ENCODE assay signal across 16 mouse cellular contexts in the genomic region with DNA sequence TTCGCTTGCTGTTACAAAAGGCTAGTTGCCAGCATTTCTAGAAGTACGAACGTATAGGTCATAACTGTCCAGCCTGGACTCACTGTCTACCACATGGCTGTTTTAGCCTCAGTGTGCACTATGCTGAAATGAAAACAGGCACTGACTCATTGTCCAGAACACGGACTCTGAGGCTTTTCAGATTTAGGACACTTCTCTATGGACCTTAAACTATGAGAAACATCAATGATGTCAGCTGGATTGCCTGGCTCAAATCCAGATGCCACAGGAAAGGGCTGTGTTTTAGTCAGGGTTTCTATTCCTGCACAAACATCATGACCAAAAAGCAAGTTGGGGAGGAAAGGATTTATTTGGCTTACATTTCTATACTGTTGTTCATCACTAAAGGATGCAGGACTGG. TPM values are rescaled to one million over a fixed set of nuclear protein-coding genes. Genes with fewer than 3 reads are reported as not detected.
A peak's percentile ranks its signal among the peaks of the same experiment; 100 is the strongest.
DNase-seq lines count a peak whose midpoint lies in the region; TF ChIP-seq lines count a peak whose summit lies in the region.
"Had no signal": no experiment of that assay in that cellular context is flagged by ENCODE, and none has a peak within 500 bp of the region (broad histone marks: within the 10 kb centered on the region; RNA-seq: fewer than 3 reads in every experiment).

No protein-coding gene starts in this region.

- H3K4me3 ChIP-seq in lung, adult 2 months (replicated peaks; ENCODE audit: extremely low read depth, low read depth, low read length) = no peak overlapping the region
- H3K4me3 ChIP-seq in left cerebral cortex, adult 2 months = no peak overlapping the region
- H3K4me3 ChIP-seq: erythroblast, embryonic 14.5 days; hindbrain, embryonic 12.5 days; liver, embryonic 13.5 days had no signal

- 52% methylated on average over 4 of the region's 4 CpGs for WGBS in lung, adult 2 months

- no peak for TF ChIP-seq CTCF in lung, adult 2 months (IDR thresholded peaks at IDR 0.05; ENCODE audit: insufficient read depth, low read length)
- no peak for TF ChIP-seq CTCF in left cerebral cortex, adult 2 months (IDR thresholded peaks at IDR 0.05)

- peaks cover 4% of the 10 kb centered on the region; the same call in 1 of the 2 replicates for H3K4me1 ChIP-seq in lung, adult 2 months (ENCODE audit: control insufficient read depth, insufficient read depth, low read length)
- H3K4me1 ChIP-seq: hindbrain, embryonic 12.5 days had no signal

- no peak overlapping the region for H3K27ac ChIP-seq in left cerebral cortex, adult 2 months
- H3K27ac ChIP-seq: hindbrain, embryonic 12.5 days; kidney, postnatal 0 days; liver, embryonic 13.5 days had no signal

- TF ChIP-seq POLR2A in lung, adult 2 months (IDR thresholded peaks at IDR 0.05; ENCODE audit: borderline replicate concordance, extremely low read depth, low read depth, low read length) = no peak

- intact Hi-C loops in heart, postnatal 25 days (cut with DNase I) = no loop called here
- intact Hi-C loops in left cerebral cortex, postnatal 14 days (cut with DNase I) = no loop called here
- intact Hi-C loops in left cerebral cortex, adult 2 months (cut with DNase I) = no loop called here

- peak; percentile 26 for DNase-seq in heart, adult 8-10 months (ENCODE audit: low spot score)
- DNase-seq in heart, postnatal 25 days (ENCODE audit: low spot score) = no peak
- DNase-seq in lung, postnatal 10 days = peak; percentile 19
- DNase-seq in lung, adult 2 months = no peak
- DNase-seq in brain, adult 2 months (ENCODE audit: low read depth, low spot score) = peak; percentile 29
- no peak for DNase-seq in left cerebral cortex, postnatal 14 days (ENCODE audit: low spot score in 2 of 2)
- no peak for DNase-seq in left cerebral cortex, adult 2 months (ENCODE audit: extremely low spot score in 1 of 2, low spot score in 2 of 2)
- no peak for DNase-seq in layer of hippocampus, postnatal 25 days (ENCODE audit: extremely low spot score in 1 of 2, low spot score in 1 of 2)
- DNase-seq: cerebellum, adult 2 months; liver, embryonic 13.5 days; right cerebral cortex, postnatal 14 days; thymus, adult 18-20 months had no signal

RNA-seq across cellular contexts. Expression of gene Ankib1, which starts 15.2 kb away (rescaled TPM):
- 10 to 100 TPM; 19.1 to 25.8 (median 23.2) TPM for total RNA-seq in heart, adult 8-10 months (2022)
- total RNA-seq in heart, postnatal 25 days (2021) = 10 to 100 TPM; 21.0 to 25.8 TPM
- 6.5 and 7.9 TPM in 2 replicates for polyA plus RNA-seq in lung, adult 2 months (2012; rRNA removed)
- 10 to 100 TPM; 67.2 to 68.3 TPM for total RNA-seq in left cerebral cortex, postnatal 14 days (2021)
- 100 to 1,000 TPM; 116 to 124 TPM for total RNA-seq in left cerebral cortex, adult 2 months (2021)
- 10 to 100 TPM; 82.0 to 92.3 TPM for total RNA-seq in layer of hippocampus, postnatal 25 days (2021)

RNA-seq across cellular contexts. Expression of gene Krit1, which starts 15.4 kb away (rescaled TPM):
- total RNA-seq in heart, adult 8-10 months (2022) = 10 to 100 TPM; 27.5 to 32.2 (median 31.1) TPM
- 10 to 100 TPM; 31.5 to 32.5 TPM for total RNA-seq in heart, postnatal 25 days (2021)
- polyA plus RNA-seq in lung, adult 2 months (2012; rRNA removed) = 5.9 and 10.3 TPM in 2 replicates
- 10 to 100 TPM; 41.3 to 43.3 TPM for total RNA-seq in left cerebral cortex, postnatal 14 days (2021)
- 10 to 100 TPM; 56.3 to 66.4 TPM for total RNA-seq in left cerebral cortex, adult 2 months (2021)
- 10 to 100 TPM; 44.0 to 54.2 TPM for total RNA-seq in layer of hippocampus, postnatal 25 days (2021)

RNA-seq across cellular contexts. Expression of gene Lrrd1, which starts 57.4 kb away (rescaled TPM):
- under 1 TPM in 2 of 4 experiments, not detected in 2; 0.12 to 0.19 TPM for total RNA-seq in heart, adult 8-10 months (2022)
- not detected for total RNA-seq in heart, postnatal 25 days (2021)
- 0.04 and 0.07 TPM in 2 replicates for polyA plus RNA-seq in lung, adult 2 months (2012; rRNA removed)
- not detected for total RNA-seq in left cerebral cortex, postnatal 14 days (2021)
- under 1 TPM; 0.14 to 0.23 TPM for total RNA-seq in left cerebral cortex, adult 2 months (2021)
- under 1 TPM; 0.20 to 0.23 TPM for total RNA-seq in layer of hippocampus, postnatal 25 days (2021)
- polyA plus RNA-seq: erythroblast, embryonic 14.5 days; gonadal fat pad, adult 2 months; kidney, postnatal 0 days; liver, embryonic 13.5 days had no signal

Comparison
In these comparisons a context has a peak if more than half of its experiments do, and no peak if none do; other contexts are left out.
1. DNase-seq: peak in heart, adult 8-10 months (single experiment), lung, postnatal 10 days (single experiment) and brain, adult 2 months (single experiment); none in heart, postnatal 25 days (single experiment), lung, adult 2 months (single experiment), left cerebral cortex, postnatal 14 days (0 of 2), left cerebral cortex, adult 2 months (0 of 2) and layer of hippocampus, postnatal 25 days (0 of 2).